Mouse (Mus musculus) layer of hippocampus, adult 9-10 months (tissue): ENCODE data around the gene Fam193a.

Experiments
- DNase-seq: peaks from one replicate; pipeline ENCODE4 v3.0.0; 2022; ENCODE audit warnings: low spot score

Gene Fam193a

GRCm38 (mm10) chr5:34381700-34382099 lies 12.0 kb downstream of the Fam193a start:
- no peak for DNase-seq

- no peak for DNase-seq
Observed at GRCm38 (mm10) chr5:34385616-34386015, 15.9 kb downstream of the Fam193a start.

- DNase-seq: no peak
Observed at GRCm38 (mm10) chr5:34386744-34387143, 17.0 kb downstream of the Fam193a start.

- DNase-seq: no peak
Observed at GRCm38 (mm10) chr5:34393251-34393650, 23.5 kb downstream of the Fam193a start.

- DNase-seq: no peak
Observed at GRCm38 (mm10) chr5:34395347-34395746, 25.6 kb downstream of the Fam193a start.

- DNase-seq: peak; percentile 11
Observed at GRCm38 (mm10) chr5:34395850-34396540, 26.3 kb downstream of the Fam193a start.

GRCm38 (mm10) chr5:34397866-34398265 lies 28.1 kb downstream of the Fam193a start:
- no peak for DNase-seq

GRCm38 (mm10) chr5:34398326-34398725 lies 28.6 kb downstream of the Fam193a start:
- DNase-seq: no peak

GRCm38 (mm10) chr5:34407366-34407918 lies 37.7 kb downstream of the Fam193a start:
- DNase-seq: no peak

GRCm38 (mm10) chr5:34409002-34409401 lies 39.3 kb downstream of the Fam193a start:
- DNase-seq: no peak

- DNase-seq: no peak
Observed at GRCm38 (mm10) chr5:34410819-34411218, 41.1 kb downstream of the Fam193a start.

- no peak for DNase-seq
Observed at GRCm38 (mm10) chr5:34413921-34414320, 44.2 kb downstream of the Fam193a start.

- DNase-seq: no peak
Observed at GRCm38 (mm10) chr5:34417251-34418008, 47.7 kb downstream of the Fam193a start.

GRCm38 (mm10) chr5:34419188-34419587 lies 49.5 kb downstream of the Fam193a start:
- no peak for DNase-seq

GRCm38 (mm10) chr5:34430776-34431175 lies 61.0 kb downstream of the Fam193a start:
- DNase-seq: no peak

GRCm38 (mm10) chr5:34433786-34434185 lies 64.1 kb downstream of the Fam193a start:
- DNase-seq: no peak

- DNase-seq: no peak
Observed at GRCm38 (mm10) chr5:34434241-34434640, 64.5 kb downstream of the Fam193a start.

GRCm38 (mm10) chr5:34438052-34438451 lies 68.3 kb downstream of the Fam193a start:
- DNase-seq: no peak

- DNase-seq: no peak
Observed at GRCm38 (mm10) chr5:34438659-34439058, 68.9 kb downstream of the Fam193a start.

- no peak for DNase-seq
Observed at GRCm38 (mm10) chr5:34439768-34440167, 70.0 kb downstream of the Fam193a start.

- DNase-seq: no peak
Observed at GRCm38 (mm10) chr5:34441797-34442196, 72.1 kb downstream of the Fam193a start.

GRCm38 (mm10) chr5:34446207-34446606 lies 76.5 kb downstream of the Fam193a start:
- DNase-seq: no peak

GRCm38 (mm10) chr5:34458994-34459393 lies 89.3 kb downstream of the Fam193a start:
- no peak for DNase-seq
